7 mouse cellular contexts compared by ENCODE assay signal in genomic region chr7:80324043-80324815, GRCm38 (mm10). TPM values are rescaled to one million over a fixed set of nuclear protein-coding genes. Genes with fewer than 3 reads are reported as not detected.
DNase-seq lines count a peak whose midpoint lies in the region; ATAC-seq lines count a peak whose summit lies in the region.

Gene Rccd1 (minus strand): TSS chr7:80324454.

- H3K9ac ChIP-seq in embryonic facial prominence, embryonic 12.5 days = peak within 1 kb of the TSS; percentile 35
- peak within 1 kb of the TSS; percentile 65 for H3K9ac ChIP-seq in limb, embryonic 11.5 days (ENCODE audit: low read length)
- peak within 1 kb of the TSS; percentile 64 for H3K9ac ChIP-seq in midbrain, embryonic 14.5 days (replicated peaks; ENCODE audit: low read length)

- peaks cover 51% of the 10 kb centered on the region for H3K36me3 ChIP-seq in embryonic facial prominence, embryonic 12.5 days
- H3K36me3 ChIP-seq in limb, embryonic 11.5 days (ENCODE audit: control insufficient read depth, insufficient read depth, low read length) = peaks cover 17% of the 10 kb centered on the region; the same call in 1 of the 2 replicates
- H3K36me3 ChIP-seq in midbrain, embryonic 14.5 days (ENCODE audit: control insufficient read depth, insufficient read depth, low read length) = peaks cover 56% of the 10 kb centered on the region

- no peaks in the 10 kb centered on the region for H3K27me3 ChIP-seq in embryonic facial prominence, embryonic 12.5 days
- H3K27me3 ChIP-seq in limb, embryonic 11.5 days (ENCODE audit: control insufficient read depth, insufficient read depth, low read length) = no peaks in the 10 kb centered on the region
- H3K27me3 ChIP-seq in midbrain, embryonic 14.5 days (ENCODE audit: control insufficient read depth, insufficient read depth, low read length) = no peaks in the 10 kb centered on the region

- peak; percentile 97 for ATAC-seq in embryonic facial prominence, embryonic 12.5 days (ENCODE audit: insufficient number of reproducible peaks, insufficient read depth, low FRiP score, low TSS enrichment)
- peak; percentile 97 for ATAC-seq in limb, embryonic 11.5 days (ENCODE audit: insufficient number of reproducible peaks, low FRiP score, low TSS enrichment, low read depth)
- peak; percentile 99 for ATAC-seq in midbrain, embryonic 14.5 days (ENCODE audit: low FRiP score, low TSS enrichment)

- no peaks in the 10 kb centered on the region for H3K9me3 ChIP-seq in embryonic facial prominence, embryonic 12.5 days
- no peaks in the 10 kb centered on the region for H3K9me3 ChIP-seq in limb, embryonic 11.5 days (ENCODE audit: control insufficient read depth, low read length)
- no peaks in the 10 kb centered on the region for H3K9me3 ChIP-seq in midbrain, embryonic 14.5 days (ENCODE audit: control insufficient read depth, low read length)

- peaks cover 13% of the 10 kb centered on the region for H3K4me1 ChIP-seq in embryonic facial prominence, embryonic 12.5 days
- H3K4me1 ChIP-seq in limb, embryonic 11.5 days (ENCODE audit: control insufficient read depth, insufficient read depth, low read length) = peaks cover 6% of the 10 kb centered on the region
- H3K4me1 ChIP-seq in midbrain, embryonic 14.5 days (ENCODE audit: control insufficient read depth, insufficient read depth, low read length) = peaks cover 9% of the 10 kb centered on the region

- DNase-seq in adrenal gland, postnatal 25 days = peak; percentile 96
- DNase-seq in heart, adult 11 months = peak; percentile 100
- DNase-seq in kidney, adult 18-20 months = peak; percentile 96
- peak; percentile 98 for DNase-seq in limb, embryonic 11.5 days (ENCODE audit: low spot score)
- peak; percentile 97 for DNase-seq in midbrain, embryonic 14.5 days
- peak; percentile 84 to 94 for DNase-seq in spleen, adult 18-20 months

- 2% methylated on average over 38 of the region's 38 CpGs for WGBS in embryonic facial prominence, embryonic 12.5 days
- 3% methylated on average over 38 of the region's 38 CpGs for WGBS in limb, embryonic 11.5 days
- 2% methylated on average over 38 of the region's 38 CpGs for WGBS in midbrain, embryonic 14.5 days

- H3K4me2 ChIP-seq in embryonic facial prominence, embryonic 12.5 days (replicated peaks) = peak within 1 kb of the TSS; percentile 61
- H3K4me2 ChIP-seq in limb, embryonic 11.5 days (ENCODE audit: low read depth, severe bottlenecking) = peak within 1 kb of the TSS; percentile 79
- peak within 1 kb of the TSS; percentile 83 for H3K4me2 ChIP-seq in midbrain, embryonic 14.5 days (ENCODE audit: low read length)

- H3K4me3 ChIP-seq in embryonic facial prominence, embryonic 12.5 days = peak within 1 kb of the TSS; percentile 56
- H3K4me3 ChIP-seq in limb, embryonic 11.5 days (ENCODE audit: low read depth, low read length) = peak within 1 kb of the TSS; percentile 61
- H3K4me3 ChIP-seq in midbrain, embryonic 14.5 days (replicated peaks; ENCODE audit: low read depth, low read length) = peak within 1 kb of the TSS; percentile 46

- H3K27ac ChIP-seq in embryonic facial prominence, embryonic 12.5 days = peak within 1 kb of the TSS; percentile 74
- peak within 1 kb of the TSS; percentile 42; the same call in 1 of the 2 replicates for H3K27ac ChIP-seq in limb, embryonic 11.5 days (replicated peaks; ENCODE audit: low read depth, low read length)
- H3K27ac ChIP-seq in midbrain, embryonic 14.5 days (replicated peaks; ENCODE audit: low read depth, low read length) = peak within 1 kb of the TSS; percentile 79

RNA-seq across cellular contexts. Expression of gene Rccd1, which starts in this region (rescaled TPM):
- total RNA-seq in adrenal gland, postnatal 25 days (2021) = 15.4 and 19.1 TPM in 2 replicates
- 14.3 and 15.9 TPM in 2 replicates for polyA plus RNA-seq in embryonic facial prominence, embryonic 12.5 days (2016; fragmentation: Nextera tagmentation; extraction: Ambion mirVana)
- 10.5 and 11.0 TPM in 2 replicates for polyA plus RNA-seq in limb, embryonic 11.5 days (2014; fragmentation: Nextera tagmentation; extraction: Ambion mirVana)
- 14.6 and 16.5 TPM in 2 replicates for polyA plus RNA-seq in midbrain, embryonic 14.5 days (2014; fragmentation: Nextera tagmentation; extraction: Ambion mirVana)

Comparison
In these comparisons a context has a peak if more than half of its experiments do, and no peak if none do; other contexts are left out.
1. Peak in every context shown above with its lines: DNase-seq, ATAC-seq, H3K4me3 ChIP-seq and H3K27ac ChIP-seq.